Mouse (Mus musculus) embryonic fibroblast, embryonic 13.5 days (primary cell): ENCODE data around the gene Adam19.

ENCODE experiments used
- CTCF ChIP-seq: IDR thresholded peaks from 2 replicates; pipeline ENCODE4 v1.5.1; 2011; ENCODE audit warnings: mild to moderate bottlenecking, control low read depth, low read length, moderate library complexity, borderline replicate concordance; ENCODE audit not compliant: insufficient read depth
- POLR2A ChIP-seq: IDR thresholded peaks from 2 replicates; pipeline ENCODE4 v1.6.1; 2011; ENCODE audit warnings: low read depth, mild to moderate bottlenecking, control low read depth, low read length, moderate library complexity

GRCm38 (mm10) chr11:46114221-46114620 lies 58.4 kb downstream of the Adam19 start:
- no peak for TF ChIP-seq POLR2A
- TF ChIP-seq CTCF, result no peak
